Mouse (Mus musculus) CD4-positive, CD25-positive, alpha-beta regulatory T cell, adult 2 months (primary cell): ENCODE data around the gene Arpc5.

Source experiments
- DNase-seq: peaks from one replicate; pipeline ENCODE4 v3.0.0-alpha.2; 2012; ENCODE audit warnings: low read depth, low spot score

Arpc5 gene

DNA sequence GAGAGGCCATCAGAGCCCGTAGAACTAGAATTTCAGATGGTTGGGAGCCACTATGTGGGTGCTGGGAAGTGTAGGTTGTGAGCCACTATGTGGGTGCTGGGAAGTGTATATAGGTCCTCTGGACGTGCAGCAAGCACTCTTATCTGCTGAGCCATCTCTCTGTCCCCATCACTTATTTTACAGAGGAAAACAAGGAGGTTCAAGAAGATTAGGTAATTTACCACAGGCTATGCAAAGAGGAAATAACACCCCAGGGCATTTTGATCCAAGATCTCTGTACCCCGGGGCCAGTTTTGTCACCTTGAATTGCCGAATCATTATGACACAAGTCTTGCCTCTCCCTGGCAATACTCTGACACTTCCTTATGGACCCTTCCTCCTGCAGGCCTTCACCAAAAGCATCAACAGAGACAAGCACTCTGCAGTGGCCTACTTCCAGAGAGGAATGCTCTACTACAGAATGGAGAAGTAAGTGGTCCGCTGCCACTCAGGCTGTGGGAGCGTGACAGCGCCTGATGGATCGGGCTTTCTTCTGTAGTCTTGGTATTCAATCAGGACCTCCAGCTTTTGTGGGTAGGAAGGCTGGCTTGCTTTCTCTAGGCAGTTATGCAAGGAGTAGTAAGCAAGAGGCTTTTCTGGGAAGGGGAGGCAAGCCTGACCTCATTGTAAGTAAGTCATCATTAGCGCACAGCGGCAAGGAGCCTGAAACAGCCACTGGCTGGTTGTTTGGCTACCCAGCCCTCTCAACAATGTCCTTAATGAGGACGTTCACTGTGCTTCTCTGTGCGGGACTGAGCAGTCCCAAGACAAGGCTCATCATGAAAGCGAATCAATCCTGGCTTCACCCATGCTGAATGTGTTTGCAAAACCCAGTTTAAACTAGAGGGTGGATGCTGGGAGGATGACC lies 44.4 kb downstream of the Arpc5 start:
- no peak for DNase-seq

DNA sequence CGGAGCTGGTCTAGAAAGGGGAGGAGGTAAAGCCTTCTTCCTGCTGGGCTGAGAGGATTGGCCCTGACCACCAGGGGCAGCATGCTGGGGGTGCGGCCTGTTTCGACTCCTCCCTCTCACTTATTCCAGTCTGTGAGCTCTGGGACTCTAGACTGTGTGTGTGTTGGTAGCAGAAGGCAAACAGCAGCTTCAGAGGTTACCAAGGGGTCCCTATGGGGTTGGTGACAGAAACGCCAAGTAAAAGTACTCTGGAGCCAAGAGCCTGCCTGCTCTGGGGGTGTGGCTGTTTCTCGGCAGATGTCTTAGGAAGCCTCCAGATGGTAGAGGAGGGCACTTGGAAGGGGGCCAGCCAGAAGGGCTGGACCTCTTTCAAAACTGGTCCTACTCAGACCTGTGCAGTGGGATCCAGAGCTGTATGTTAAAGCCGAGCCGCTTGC lies 48.9 kb downstream of the Arpc5 start:
- peak; percentile 11 for DNase-seq

DNA sequence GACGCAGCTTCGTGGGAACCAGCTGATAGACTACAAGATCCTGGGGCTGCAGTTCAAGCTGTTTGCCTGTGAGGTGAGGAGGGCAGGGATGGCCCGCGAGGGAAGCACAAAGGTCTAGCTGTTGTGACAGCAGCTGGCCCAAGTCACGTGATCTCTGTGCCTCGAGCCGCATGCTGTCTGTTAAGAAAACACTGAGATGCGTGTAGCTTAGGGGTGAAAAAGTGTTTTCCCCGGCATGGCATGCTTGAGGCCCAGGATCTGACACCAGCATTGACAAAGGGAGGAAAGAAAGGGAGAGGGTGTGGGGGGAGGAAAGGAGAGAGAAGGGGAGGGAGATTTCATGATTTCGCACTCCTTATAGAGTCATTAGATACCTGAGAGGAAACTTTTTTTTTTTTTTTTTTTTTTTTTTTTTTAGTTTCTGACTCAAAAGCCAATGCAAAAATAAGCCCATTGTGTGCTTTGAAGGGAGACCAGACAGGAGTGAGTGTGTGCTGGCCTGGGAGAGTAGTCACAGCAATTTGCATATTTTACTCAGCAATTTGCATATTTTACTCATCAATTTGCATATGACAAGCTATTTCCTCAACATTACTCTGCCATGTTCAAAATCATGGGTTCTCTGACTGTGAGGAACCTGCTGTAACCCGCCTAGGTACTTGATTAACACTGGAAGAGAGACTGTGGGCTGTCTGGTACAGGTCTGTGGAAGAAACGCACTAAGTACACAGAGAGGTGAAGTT lies 50.9 kb downstream of the Arpc5 start:
- no peak for DNase-seq

DNA sequence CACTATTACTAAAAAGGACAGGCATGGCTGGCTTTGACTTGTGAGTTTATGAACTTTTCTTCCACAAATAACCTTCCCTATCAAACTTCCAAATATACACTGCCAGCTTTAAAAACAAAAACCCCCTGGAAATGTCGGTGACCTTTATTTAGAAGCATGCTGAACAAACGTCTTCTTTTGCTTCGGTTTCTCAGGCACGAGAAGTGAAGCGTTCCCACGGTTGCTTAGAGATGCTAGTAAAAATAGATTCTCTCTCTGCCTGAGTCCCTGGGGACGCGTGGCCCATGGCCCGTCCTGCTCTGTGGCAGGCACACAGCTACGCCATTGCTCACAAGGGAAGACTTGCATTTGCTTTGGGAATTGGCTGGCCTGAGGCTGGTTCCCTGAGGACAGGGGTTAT lies 51.5 kb downstream of the Arpc5 start:
- DNase-seq: no peak

DNA sequence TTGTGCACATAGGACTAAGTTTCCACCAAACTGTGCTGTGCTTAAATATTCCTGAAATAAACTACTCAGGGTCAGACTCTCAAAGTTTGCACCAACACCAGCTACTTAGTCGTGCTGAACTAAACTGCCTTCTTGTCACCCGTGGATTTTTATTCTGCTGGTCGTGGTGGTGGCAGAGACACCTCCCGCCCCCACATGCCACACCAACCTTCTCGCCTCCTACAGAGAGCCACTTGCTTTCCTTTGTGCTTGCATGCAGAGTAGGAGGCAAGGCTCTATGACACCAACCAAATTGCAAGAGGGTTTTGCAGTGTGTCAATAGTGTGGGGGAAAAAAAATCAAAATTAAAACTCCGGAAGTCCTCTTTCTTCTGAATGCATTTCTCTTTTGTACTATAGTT lies 53.2 kb downstream of the Arpc5 start:
- no peak for DNase-seq

DNA sequence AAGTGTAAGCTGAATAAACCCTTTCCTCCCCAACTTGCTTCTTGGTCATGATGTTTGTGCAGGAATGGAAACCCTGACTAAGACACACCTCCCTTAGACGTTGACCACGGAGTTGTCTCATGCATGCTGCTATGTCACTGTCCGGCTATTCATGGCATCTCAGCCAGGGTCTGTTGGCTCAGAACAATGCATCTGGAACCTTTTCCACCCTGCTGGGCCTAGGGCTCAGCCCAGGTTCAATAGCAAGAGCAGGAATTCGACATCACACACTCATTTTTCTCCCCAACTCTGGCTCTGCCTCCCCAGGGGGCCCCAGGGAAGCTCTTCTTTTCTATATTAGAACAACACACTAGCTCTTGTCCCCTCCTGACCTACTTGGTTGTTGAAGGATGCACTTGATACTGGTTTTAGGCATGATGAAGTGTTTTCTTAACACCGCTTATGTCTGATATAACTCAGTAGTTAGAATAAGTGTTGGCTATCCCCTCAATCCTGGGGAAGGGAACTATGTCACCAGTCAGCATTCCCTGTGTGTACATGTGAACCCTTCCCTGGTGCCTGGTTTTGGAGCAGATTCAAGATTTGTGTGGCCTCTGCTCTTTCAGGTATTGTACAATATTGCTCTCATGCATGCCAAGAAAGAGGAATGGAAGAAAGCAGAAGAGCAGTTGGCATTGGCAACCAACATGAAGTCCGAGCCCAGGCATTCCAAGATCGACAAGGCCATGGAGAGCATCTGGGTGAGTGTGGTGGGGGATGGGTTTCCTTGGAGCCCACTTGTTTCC lies 54.8 kb downstream of the Arpc5 start:
- no peak for DNase-seq

DNA sequence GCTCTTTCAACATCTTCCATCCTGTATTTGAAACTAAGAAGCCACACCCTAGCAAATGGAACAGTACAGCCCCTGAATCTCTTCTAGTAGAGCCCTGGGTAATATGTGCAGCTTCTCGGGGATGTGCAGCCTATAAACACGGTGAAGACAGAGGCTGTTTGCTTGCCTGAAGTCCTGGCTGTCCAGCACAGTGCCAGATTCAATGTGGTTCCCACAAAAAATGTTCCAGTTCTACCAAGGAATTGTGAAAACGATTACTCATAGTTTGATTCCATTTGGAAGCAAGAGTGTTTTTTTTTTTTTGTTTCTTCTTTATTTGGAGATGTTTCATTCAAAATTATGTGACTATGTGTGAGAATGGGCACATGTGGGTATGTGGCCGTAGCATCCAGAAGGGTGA lies 55.4 kb downstream of the Arpc5 start:
- no peak for DNase-seq

DNA sequence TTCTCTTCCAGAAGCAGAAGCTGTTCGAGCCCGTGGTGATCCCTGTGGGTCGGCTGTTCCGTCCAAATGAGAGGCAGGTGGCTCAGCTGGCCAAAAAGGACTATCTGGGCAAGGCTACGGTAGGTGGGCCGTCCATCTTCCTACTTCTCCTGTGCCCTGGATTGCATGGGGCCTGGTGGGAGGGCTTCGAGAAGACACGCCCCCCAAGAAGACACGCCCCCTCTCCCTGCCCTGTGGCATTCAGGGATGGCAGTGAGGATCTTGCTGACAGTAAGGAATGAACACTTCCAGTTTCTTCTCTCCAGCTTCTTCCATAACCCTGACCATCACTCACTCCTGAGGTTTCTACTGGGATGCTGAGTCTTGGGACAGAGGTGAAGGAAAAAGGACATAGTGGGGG lies 57.9 kb downstream of the Arpc5 start:
- DNase-seq: no peak
